Mouse (Mus musculus): ENCODE data around the gene Babam2.

GRCm38 (mm10) chr5:32127226-32127625 is 429.7 kb downstream of the Babam2 start:
- TF ChIP-seq CTCF (IDR thresholded peaks at IDR 0.05; ENCODE audit: low read depth): no peak
- no peak for TF ChIP-seq EP300 (IDR thresholded peaks at IDR 0.05; ENCODE audit: low read depth)
